Mouse (Mus musculus): ENCODE measurements around the gene Phf7. TPM values are rescaled to one million over a fixed set of nuclear protein-coding genes. Genes with fewer than 3 reads are reported as not detected.

The Phf7 gene
- polyA plus RNA-seq, 1 experiment from 2014 or later, result 13.6 TPM

DNA sequence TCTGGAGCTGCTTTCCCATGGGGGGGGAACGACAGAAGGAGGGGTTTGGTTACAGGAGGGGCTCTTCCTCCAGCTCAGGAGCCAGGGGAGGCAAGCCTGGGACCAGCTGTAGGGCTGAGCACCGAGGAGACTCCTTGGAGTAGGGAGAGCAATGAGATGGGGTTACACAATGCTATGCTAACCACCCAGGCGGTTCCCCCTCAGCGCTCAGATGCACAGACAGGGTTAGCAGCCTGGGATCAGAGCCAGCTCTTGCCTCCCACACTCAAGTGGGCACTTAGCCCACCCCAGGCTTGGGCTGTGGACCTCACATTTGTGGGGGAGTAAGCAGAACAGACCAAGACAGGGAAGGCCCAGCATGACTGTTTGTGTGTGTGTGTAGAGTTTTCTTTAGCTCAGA is 24.1 kb downstream of the Phf7 start:
- H3K4me3 ChIP-seq, result no peak overlapping the region
- no peaks in the 10 kb centered on the region for H3K36me3 ChIP-seq
- H3K9ac ChIP-seq, result no peak overlapping the region
- no peak overlapping the region for H3K4me2 ChIP-seq
- no peaks in the 10 kb centered on the region for H3K9me3 ChIP-seq
- 55% methylated on average over 4 of the region's 4 CpGs for WGBS
- no peak overlapping the region for H3K27ac ChIP-seq
- H3K27me3 ChIP-seq, result no peaks in the 10 kb centered on the region
- H3K4me1 ChIP-seq (replicated peaks), result peaks cover 6% of the 10 kb centered on the region; the same call in 1 of the 2 replicates
- peak; percentile 52; the same call in 1 of the 2 replicates for ATAC-seq (ENCODE audit: low FRiP score)

DNA sequence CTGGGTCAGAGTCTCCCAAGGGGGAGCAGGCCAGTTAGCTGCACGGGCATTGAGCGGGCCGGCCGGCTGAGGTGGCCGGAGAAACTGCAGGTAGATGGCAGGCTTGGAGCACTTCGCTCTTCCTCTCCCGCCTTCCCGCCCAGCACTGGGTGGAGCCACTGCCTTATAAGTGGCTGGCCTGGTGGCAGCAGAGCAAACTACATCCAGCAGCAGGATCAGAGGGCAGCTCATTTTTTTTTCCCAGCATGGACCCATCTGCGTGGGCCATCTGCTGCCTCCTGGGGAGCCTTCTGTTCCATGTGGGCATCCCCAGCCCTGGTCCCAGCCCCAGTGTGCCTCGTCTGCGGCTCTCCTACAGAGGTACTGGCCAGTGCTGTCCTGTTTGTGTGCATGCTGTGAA is 33.5 kb downstream of the Phf7 start, which contains the start of gene Sema3g:
Gene Sema3g (plus strand): TSS at position 195 of the 400 bp plus-strand sequence.
- H3K27me3 ChIP-seq, result peaks cover 6% of the 10 kb centered on the region; the same call in 1 of the 2 replicates
- no peak within 1 kb of the TSS; the same call in 1 of the 2 replicates for H3K4me2 ChIP-seq
- no peaks in the 10 kb centered on the region for H3K9me3 ChIP-seq
- ATAC-seq (ENCODE audit: low FRiP score), result peak; percentile 67; the same call in 1 of the 2 replicates
- 0 out of 2 replicates have a peak within 1 kb of the TSS, but pooled peaks have one; percentile 10 for H3K27ac ChIP-seq
- no peak within 1 kb of the TSS for H3K4me3 ChIP-seq
- no peaks in the 10 kb centered on the region for H3K36me3 ChIP-seq
- 11% methylated on average over 11 of the region's 11 CpGs for WGBS
- peaks cover 16% of the 10 kb centered on the region for H3K4me1 ChIP-seq (replicated peaks)
- H3K9ac ChIP-seq, result peak within 1 kb of the TSS; percentile 46; the same call in 1 of the 2 replicates

DNA sequence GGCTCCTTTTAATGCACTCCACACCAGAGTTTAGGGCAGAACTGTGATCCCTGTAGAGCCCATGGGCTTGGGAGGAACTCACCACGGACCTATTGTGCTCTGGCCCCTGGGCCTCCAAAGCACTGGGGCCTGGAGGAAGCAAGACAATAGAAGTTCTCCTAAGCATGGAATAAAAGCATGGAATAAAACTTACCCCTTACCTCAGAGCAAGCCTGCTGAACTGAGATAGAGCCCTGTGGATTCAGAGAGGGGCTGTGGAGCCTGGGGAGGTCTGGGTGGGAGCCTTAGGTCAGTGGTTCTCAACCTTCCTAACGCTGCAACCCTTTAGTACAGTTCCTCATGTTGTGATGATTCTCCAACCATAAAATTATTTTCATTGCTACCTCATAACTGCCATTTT is 34.3 kb downstream of the Phf7 start, which contains the start of gene Nisch:
Gene Nisch (minus strand): TSS at position 101 of the 400 bp plus-strand sequence.
- no peaks in the 10 kb centered on the region for H3K36me3 ChIP-seq
- H3K4me3 ChIP-seq, result no peak within 1 kb of the TSS
- peak within 1 kb of the TSS; percentile 56 for H3K9ac ChIP-seq
- WGBS, result 65% methylated on average over 2 of the region's 2 CpGs
- H3K9me3 ChIP-seq, result no peaks in the 10 kb centered on the region
- no peak for ATAC-seq (ENCODE audit: low FRiP score)
- H3K4me1 ChIP-seq (replicated peaks), result peaks cover 16% of the 10 kb centered on the region
- peaks cover 6% of the 10 kb centered on the region; the same call in 1 of the 2 replicates for H3K27me3 ChIP-seq
- 0 out of 2 replicates have a peak within 1 kb of the TSS, but pooled peaks have one; percentile 26 for H3K27ac ChIP-seq
- peak within 1 kb of the TSS; percentile 20; the same call in 1 of the 2 replicates for H3K4me2 ChIP-seq

DNA sequence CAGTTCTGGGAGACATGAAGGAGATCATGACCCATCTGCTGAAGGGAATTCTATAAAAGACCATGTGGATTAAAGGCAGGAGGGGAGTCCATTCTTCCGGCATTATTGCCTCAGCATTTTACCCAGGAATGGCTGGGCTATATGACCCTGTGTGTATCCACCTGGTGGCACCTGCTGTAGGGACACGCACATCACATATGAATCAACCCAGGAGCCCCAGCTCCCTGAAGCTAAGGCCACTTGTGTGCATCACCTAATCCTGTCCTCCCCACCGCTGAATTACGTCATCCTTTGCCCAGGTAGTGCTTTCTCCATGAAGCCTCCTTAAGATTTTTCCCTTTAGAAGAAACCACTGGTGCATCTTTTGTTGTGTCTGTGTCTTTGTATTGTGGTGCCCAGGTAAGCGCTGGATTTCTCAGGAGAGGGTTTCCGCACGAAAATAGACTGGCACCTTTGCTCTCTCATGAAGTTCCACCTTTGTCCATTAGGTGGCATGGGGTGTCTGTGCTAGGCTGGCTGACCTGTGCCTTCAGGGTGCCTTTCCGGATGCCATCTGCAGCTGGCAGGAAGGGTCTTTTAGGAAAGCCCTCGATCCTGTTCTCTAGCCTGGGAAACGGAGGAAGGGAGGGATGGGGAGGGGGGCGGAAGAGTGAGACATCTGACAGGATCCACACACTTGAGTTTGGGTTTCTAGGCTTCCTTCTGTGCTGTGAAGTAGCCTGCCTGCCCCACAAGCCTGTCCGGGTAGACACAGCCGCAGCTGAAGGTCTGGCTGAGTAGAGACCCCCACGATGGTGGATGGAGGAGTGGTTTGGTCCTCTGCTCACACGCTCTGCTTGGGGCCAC is 35.7 kb downstream of the Phf7 start:
- Histone ChIP-seq H3K27ac (0 out of 2 replicates have a peak overlapping the region, but pooled peaks have one; percentile 26), H3K9ac (peak overlapping the region; percentile 56)
- WGBS, result 34% methylated on average over 15 of the region's 15 CpGs

DNA sequence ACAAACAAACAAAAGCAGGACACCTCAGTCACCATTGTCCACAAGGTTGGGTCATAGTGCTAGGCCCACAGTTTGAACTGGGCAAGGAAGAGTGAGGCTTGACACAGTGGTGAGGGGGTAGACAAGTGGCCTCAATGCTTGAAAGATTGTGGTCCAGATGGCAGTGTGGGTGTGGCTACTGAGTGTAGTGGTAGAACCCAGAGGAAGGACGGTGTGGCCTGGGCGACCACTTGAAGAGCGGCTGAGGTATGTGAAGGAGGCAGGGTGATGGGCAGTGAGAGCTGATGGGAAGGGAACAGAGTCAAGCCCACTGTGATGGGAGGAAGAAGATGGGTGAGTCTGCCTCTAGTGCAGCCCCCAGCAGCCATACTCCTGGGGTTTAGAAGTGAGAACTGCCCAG is 36.4 kb downstream of the Phf7 start:
- ATAC-seq (ENCODE audit: low FRiP score), result no peak
- Histone ChIP-seq H3K4me3 (no peak overlapping the region), H3K9ac (peak overlapping the region; percentile 43; the same call in 1 of the 2 replicates), H3K36me3 (no peaks in the 10 kb centered on the region), H3K27ac (no peak overlapping the region), H3K9me3 (no peaks in the 10 kb centered on the region), H3K4me1 (replicated peaks) (peaks cover 16% of the 10 kb centered on the region), H3K27me3 (peaks cover 7% of the 10 kb centered on the region; the same call in 1 of the 2 replicates), H3K4me2 (no peak overlapping the region)
- WGBS, result 94% methylated on average over 3 of the region's 3 CpGs

More for the DNA sequence above, 35.7 kb downstream of the Phf7 start:
- 0 out of 2 replicates have a peak overlapping the region, but pooled peaks have one; percentile 20 for H3K4me2 ChIP-seq
- H3K4me1 ChIP-seq (replicated peaks), result peaks cover 16% of the 10 kb centered on the region
- peaks cover 6% of the 10 kb centered on the region; the same call in 1 of the 2 replicates for H3K27me3 ChIP-seq
- H3K9me3 ChIP-seq, result no peaks in the 10 kb centered on the region
- no peak overlapping the region for H3K4me3 ChIP-seq
- no peaks in the 10 kb centered on the region for H3K36me3 ChIP-seq
- peak; percentile 65; the same call in 1 of the 2 replicates for ATAC-seq (ENCODE audit: low FRiP score)

DNA sequence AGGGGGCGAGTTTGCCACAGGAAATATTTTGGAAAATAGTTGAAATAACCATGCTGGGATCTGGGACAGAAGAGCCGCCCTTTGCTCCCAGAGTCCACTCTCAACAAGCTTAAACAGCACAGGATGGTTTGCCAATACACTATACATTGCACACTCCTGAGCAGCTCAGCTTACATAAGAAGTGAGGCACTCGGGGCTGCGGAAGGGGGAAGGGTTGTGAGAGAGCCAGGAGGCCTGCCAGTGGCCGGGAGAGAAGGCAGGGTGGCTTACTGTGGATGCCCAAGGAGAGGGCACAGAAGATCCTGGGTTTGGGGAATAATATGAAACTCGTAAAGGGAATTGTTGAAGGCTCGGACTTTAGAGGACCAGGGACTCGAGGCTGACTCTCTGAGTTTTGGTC is 37.2 kb downstream of the Phf7 start:
- no peaks in the 10 kb centered on the region for H3K36me3 ChIP-seq
- WGBS, result 73% methylated on average over 8 of the region's 8 CpGs
- no peaks in the 10 kb centered on the region for H3K9me3 ChIP-seq
- no peak overlapping the region for H3K4me2 ChIP-seq
- no peak overlapping the region for H3K27ac ChIP-seq
- no peak for ATAC-seq (ENCODE audit: low FRiP score)
- no peak overlapping the region for H3K9ac ChIP-seq
- no peak overlapping the region for H3K4me3 ChIP-seq
- peaks cover 16% of the 10 kb centered on the region for H3K4me1 ChIP-seq (replicated peaks)
- H3K27me3 ChIP-seq, result peaks cover 8% of the 10 kb centered on the region; the same call in 1 of the 2 replicates

DNA sequence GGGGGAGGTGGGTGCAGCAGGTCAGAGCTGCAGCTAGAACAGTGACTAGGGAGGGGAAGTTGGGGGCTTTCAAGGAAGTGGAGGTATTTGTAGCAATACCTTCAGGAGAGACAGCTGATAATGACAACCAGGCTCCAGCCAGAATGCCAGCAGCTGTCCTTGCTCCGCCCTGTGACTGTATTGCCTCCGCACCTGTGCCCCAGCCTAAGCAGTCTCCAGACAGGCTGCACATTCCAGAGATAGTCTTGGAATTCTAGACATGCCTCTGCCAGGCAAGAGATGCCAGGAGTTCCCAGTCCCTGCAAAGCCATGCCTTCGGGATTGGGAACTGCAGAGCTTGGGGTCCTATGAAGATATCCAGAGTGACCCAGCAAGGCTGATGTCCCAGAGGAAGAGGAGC is 38.6 kb downstream of the Phf7 start:
- no peak overlapping the region for H3K27ac ChIP-seq
- WGBS, result 89% methylated on average over 3 of the region's 3 CpGs
- no peak overlapping the region for H3K9ac ChIP-seq
- peaks cover 12% of the 10 kb centered on the region for H3K4me1 ChIP-seq (replicated peaks)
- H3K4me2 ChIP-seq, result no peak overlapping the region
- H3K27me3 ChIP-seq, result peaks cover 8% of the 10 kb centered on the region; the same call in 1 of the 2 replicates
- ATAC-seq (ENCODE audit: low FRiP score), result no peak
- H3K36me3 ChIP-seq, result no peaks in the 10 kb centered on the region
- H3K9me3 ChIP-seq, result no peaks in the 10 kb centered on the region
- H3K4me3 ChIP-seq, result no peak overlapping the region

DNA sequence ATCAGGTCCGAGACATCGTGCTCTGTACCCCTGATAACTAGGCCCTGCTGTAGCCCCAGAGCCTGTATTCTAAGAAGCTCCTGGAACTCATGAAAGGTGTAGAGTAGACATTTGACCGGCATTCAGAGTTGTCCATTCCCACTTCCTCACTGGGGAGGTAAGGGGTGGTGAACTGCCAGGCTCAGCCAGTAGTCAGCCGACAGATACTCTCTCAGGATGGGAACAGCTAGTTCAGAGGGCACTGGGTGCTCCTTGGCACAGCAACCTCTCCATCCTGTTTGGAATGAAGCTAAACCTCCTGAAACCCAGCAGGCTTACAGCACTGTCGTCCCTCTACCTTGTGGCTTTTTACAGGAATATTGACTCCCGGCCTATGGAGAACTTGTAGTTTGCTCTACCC is 39.3 kb downstream of the Phf7 start:
- H3K4me3 ChIP-seq, result no peak overlapping the region
- ATAC-seq (ENCODE audit: low FRiP score), result no peak
- H3K4me2 ChIP-seq, result no peak overlapping the region
- no peaks in the 10 kb centered on the region for H3K36me3 ChIP-seq
- peaks cover 8% of the 10 kb centered on the region; the same call in 1 of the 2 replicates for H3K27me3 ChIP-seq
- H3K27ac ChIP-seq, result no peak overlapping the region
- H3K9me3 ChIP-seq, result no peaks in the 10 kb centered on the region
- H3K9ac ChIP-seq, result no peak overlapping the region
- WGBS, result 90% methylated on average over 6 of the region's 6 CpGs
- H3K4me1 ChIP-seq (replicated peaks), result peaks cover 16% of the 10 kb centered on the region

DNA sequence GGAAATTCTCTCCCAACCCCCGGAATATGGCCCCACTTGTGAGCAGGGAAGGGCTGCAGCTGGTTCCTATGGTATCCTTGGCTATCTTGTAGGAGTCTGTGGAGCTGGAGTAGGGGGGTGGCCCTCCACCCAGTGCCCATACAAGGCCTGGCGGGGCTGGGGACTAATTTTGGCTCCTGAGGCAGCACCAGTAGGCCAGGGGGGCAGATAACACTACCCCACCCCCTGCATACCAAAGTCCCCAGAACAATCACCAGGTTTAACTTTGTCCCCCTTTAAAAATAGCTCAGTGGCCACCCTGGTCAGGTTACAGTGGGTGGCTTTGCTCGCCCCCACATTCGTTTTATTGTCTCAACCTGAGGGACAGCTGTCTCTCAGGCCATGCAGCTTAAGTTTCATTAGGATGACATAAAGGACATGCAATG is 42.0 kb downstream of the Phf7 start:
- peaks cover 3% of the 10 kb centered on the region; the same call in 1 of the 2 replicates for H3K27me3 ChIP-seq
- no peak overlapping the region for H3K27ac ChIP-seq
- no peaks in the 10 kb centered on the region for H3K9me3 ChIP-seq
- H3K9ac ChIP-seq, result no peak overlapping the region
- ATAC-seq (ENCODE audit: low FRiP score), result no peak
- no peak overlapping the region for H3K4me3 ChIP-seq
- 87% methylated on average over 4 of the region's 4 CpGs for WGBS
- peaks cover 23% of the 10 kb centered on the region for H3K4me1 ChIP-seq (replicated peaks)
- peaks cover 3% of the 10 kb centered on the region for H3K36me3 ChIP-seq
- H3K4me2 ChIP-seq, result no peak overlapping the region

DNA sequence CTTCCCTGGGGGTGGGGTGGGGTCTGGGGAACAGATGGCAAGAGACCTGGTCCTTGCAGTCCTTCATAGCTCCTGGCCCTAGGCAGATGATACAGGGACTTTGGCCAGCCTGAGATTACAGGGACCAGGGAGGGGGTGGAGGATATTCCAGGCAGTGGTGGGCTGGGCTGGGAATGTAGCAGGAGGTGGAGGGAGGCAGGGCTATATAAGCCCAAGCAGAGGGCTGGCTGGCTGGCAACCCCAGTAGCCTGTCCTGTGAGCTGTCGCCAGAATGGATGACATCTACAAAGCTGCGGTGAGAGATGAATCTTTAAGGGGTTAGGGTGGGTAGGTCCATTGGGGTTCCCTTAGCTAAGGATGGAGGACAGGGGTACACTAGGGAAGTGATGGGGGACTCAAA is 43.0 kb downstream of the Phf7 start, which contains the start of gene Tnnc1:
Gene Tnnc1 (plus strand): TSS at position 229 of the 400 bp plus-strand sequence.
- 88% methylated on average over 2 of the region's 2 CpGs for WGBS
- peaks cover 3% of the 10 kb centered on the region; the same call in 1 of the 2 replicates for H3K27me3 ChIP-seq
- H3K9ac ChIP-seq, result peak within 1 kb of the TSS; percentile 91
- H3K4me1 ChIP-seq (replicated peaks), result peaks cover 27% of the 10 kb centered on the region
- peak within 1 kb of the TSS; percentile 93 for H3K27ac ChIP-seq
- H3K4me3 ChIP-seq, result peak within 1 kb of the TSS; percentile 72
- ATAC-seq (ENCODE audit: low FRiP score), result no peak
- peak within 1 kb of the TSS; percentile 99 for H3K4me2 ChIP-seq
- H3K9me3 ChIP-seq, result no peaks in the 10 kb centered on the region
- H3K36me3 ChIP-seq, result peaks cover 13% of the 10 kb centered on the region

DNA sequence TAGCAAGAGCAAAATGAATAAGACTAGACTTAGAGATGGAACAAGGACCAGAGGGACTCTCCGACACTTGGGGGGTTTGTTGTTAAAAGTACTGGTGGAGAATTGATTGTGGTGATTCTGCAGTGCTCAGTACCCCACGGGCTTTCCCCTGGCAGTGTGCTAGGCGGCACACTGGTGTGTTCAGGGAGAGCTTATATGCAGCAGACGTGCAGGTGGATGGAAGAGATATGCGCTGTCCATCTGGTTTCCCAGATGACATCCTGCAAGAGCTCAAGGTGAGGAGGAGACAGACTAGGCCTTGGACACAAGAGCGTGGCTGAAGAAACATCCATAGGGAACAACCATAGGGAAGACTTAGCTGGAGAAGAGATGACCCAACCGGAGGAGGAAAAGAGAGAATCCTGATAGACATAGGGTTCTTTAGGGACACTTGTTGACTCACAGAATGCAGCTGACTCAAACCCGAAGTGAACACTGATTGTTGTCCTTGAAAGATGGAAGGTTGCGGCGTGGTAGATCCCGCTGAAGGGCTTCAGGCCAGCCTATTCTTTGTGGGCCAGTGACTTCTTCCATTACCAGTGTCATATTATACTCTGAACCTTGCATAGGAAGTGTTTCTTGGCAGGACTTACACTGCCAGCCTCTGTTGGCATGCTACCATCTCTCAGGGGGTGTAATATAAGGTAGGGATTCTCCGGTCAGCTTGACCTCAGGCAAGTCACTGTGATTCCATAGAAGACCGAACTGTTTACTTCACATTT is 43.9 kb downstream of the Phf7 start:
- WGBS, result 78% methylated on average over 13 of the region's 13 CpGs
- Histone ChIP-seq H3K9ac (peak overlapping the region; percentile 91), H3K27ac (peak overlapping the region; percentile 93), H3K4me3 (peak overlapping the region; percentile 72), H3K27me3 (peaks cover 3% of the 10 kb centered on the region; the same call in 1 of the 2 replicates), H3K4me1 (replicated peaks) (peaks cover 27% of the 10 kb centered on the region), H3K4me2 (peak overlapping the region; percentile 99), H3K9me3 (no peaks in the 10 kb centered on the region), H3K36me3 (peaks cover 21% of the 10 kb centered on the region)
- ATAC-seq (ENCODE audit: low FRiP score), result peak; percentile 47
